Mouse (Mus musculus) cerebellum, postnatal 25 days (tissue): ENCODE results near the gene Cntn6.

Source experiments
- DNase-seq, 2 experiments: peaks; one replicate each; pipeline ENCODE4 v3.0.0; 2021; ENCODE audit warnings: mixed read lengths in 2 of 2

Cntn6 gene

GRCm38 (mm10) chr6:104492490-104493431 lies at the start of gene Cntn6:
Gene Cntn6 (plus strand): TSS chr6:104492790.
- peak; percentile 66 to 73 for DNase-seq

- DNase-seq = no peak
These were observed 48.9 kb upstream of the Cntn6 start for GRCm38 (mm10) chr6:104443731-104444130.

- no peak for DNase-seq
These were observed 21.9 kb upstream of the Cntn6 start for GRCm38 (mm10) chr6:104470706-104471105.

- DNase-seq = peak; percentile 18 to 38
These were observed 13.3 kb upstream of the Cntn6 start for GRCm38 (mm10) chr6:104479242-104479641.

GRCm38 (mm10) chr6:104493459-104493858 lies 869 bp downstream of the Cntn6 start:
- peak in 1 of 2 experiments; percentile 21 for DNase-seq

GRCm38 (mm10) chr6:104495801-104496200 lies 3.2 kb downstream of the Cntn6 start:
- DNase-seq = peak in 1 of 2 experiments; percentile 13

GRCm38 (mm10) chr6:104563993-104564392 lies 71.4 kb downstream of the Cntn6 start:
- no peak for DNase-seq

- no peak for DNase-seq
These were observed 77.0 kb downstream of the Cntn6 start for GRCm38 (mm10) chr6:104569564-104569963.

- peak; percentile 16 to 44 for DNase-seq
These were observed 95.4 kb downstream of the Cntn6 start for GRCm38 (mm10) chr6:104588028-104588427.

- DNase-seq = no peak
These were observed 108.3 kb downstream of the Cntn6 start for GRCm38 (mm10) chr6:104600838-104601397.

- DNase-seq = no peak
These were observed 110.3 kb downstream of the Cntn6 start for GRCm38 (mm10) chr6:104602894-104603293.

- DNase-seq = peak; percentile 37 to 55
These were observed 110.8 kb downstream of the Cntn6 start for GRCm38 (mm10) chr6:104603371-104603770.

GRCm38 (mm10) chr6:104605214-104605613 lies 112.6 kb downstream of the Cntn6 start:
- no peak for DNase-seq

GRCm38 (mm10) chr6:104653518-104653917 lies 160.9 kb downstream of the Cntn6 start:
- no peak for DNase-seq

GRCm38 (mm10) chr6:104668701-104669100 lies 176.1 kb downstream of the Cntn6 start:
- no peak for DNase-seq

- DNase-seq = no peak
These were observed 181.7 kb downstream of the Cntn6 start for GRCm38 (mm10) chr6:104674249-104674648.

GRCm38 (mm10) chr6:104679809-104680495 lies 187.4 kb downstream of the Cntn6 start:
- DNase-seq = no peak

GRCm38 (mm10) chr6:104687980-104688379 lies 195.4 kb downstream of the Cntn6 start:
- peak; percentile 40 to 48 for DNase-seq

GRCm38 (mm10) chr6:104688439-104689125 lies 196.0 kb downstream of the Cntn6 start:
- peak; percentile 92 to 95 for DNase-seq

GRCm38 (mm10) chr6:104728571-104728970 lies 236.0 kb downstream of the Cntn6 start:
- no peak for DNase-seq

GRCm38 (mm10) chr6:104734256-104734655 lies 241.7 kb downstream of the Cntn6 start:
- DNase-seq = peak in 1 of 2 experiments; percentile 26

GRCm38 (mm10) chr6:104738999-104739398 lies 246.4 kb downstream of the Cntn6 start:
- DNase-seq = no peak

GRCm38 (mm10) chr6:104758125-104758524 lies 265.5 kb downstream of the Cntn6 start:
- DNase-seq = no peak
